Mouse (Mus musculus) cerebellum, adult 11-12 months (tissue): ENCODE measurements at regions not wholly inside any gene's neighbourhood (a gene's known extent, or its start where the extent isn't known, plus 50 kb on each side); places are given as distances from the start of the nearest gene placed in this dataset.
A peak's percentile ranks its signal among the peaks of the same experiment; 100 is the strongest.

ENCODE experiments used
- DNase-seq: peaks from one replicate; pipeline ENCODE4 v3.0.0; 2022

GRCm38 (mm10) chr13:43724161-43724560 lies 60.4 kb upstream of the Cd83 start:
- DNase-seq = no peak

- peak; percentile 82 for DNase-seq
Observed at GRCm38 (mm10) chr13:43725698-43726097, 58.9 kb upstream of the Cd83 start.

- DNase-seq = peak; percentile 71
Observed at GRCm38 (mm10) chr13:43726895-43727341, 57.7 kb upstream of the Cd83 start.

GRCm38 (mm10) chr13:43729617-43730016 lies 55.0 kb upstream of the Cd83 start:
- peak; percentile 6 for DNase-seq

GRCm38 (mm10) chr13:43733061-43733460 lies 51.5 kb upstream of the Cd83 start:
- DNase-seq = peak; percentile 88

GRCm38 (mm10) chr13:43734641-43735040 lies 49.9 kb upstream of the Cd83 start:
- peak; percentile 95 for DNase-seq
